Mouse (Mus musculus) embryo, embryonic 9.5 days (tissue): ENCODE measurements at regions not wholly inside any gene's neighbourhood (a gene's known extent, or its start where the extent isn't known, plus 50 kb on each side); places are given as distances from the start of the nearest gene placed in this dataset.

ENCODE experiments used
- DNase-seq: peaks from one replicate; pipeline ENCODE4 v3.0.0-alpha.2; 2017; ENCODE audit errors: extremely low spot score

DNA sequence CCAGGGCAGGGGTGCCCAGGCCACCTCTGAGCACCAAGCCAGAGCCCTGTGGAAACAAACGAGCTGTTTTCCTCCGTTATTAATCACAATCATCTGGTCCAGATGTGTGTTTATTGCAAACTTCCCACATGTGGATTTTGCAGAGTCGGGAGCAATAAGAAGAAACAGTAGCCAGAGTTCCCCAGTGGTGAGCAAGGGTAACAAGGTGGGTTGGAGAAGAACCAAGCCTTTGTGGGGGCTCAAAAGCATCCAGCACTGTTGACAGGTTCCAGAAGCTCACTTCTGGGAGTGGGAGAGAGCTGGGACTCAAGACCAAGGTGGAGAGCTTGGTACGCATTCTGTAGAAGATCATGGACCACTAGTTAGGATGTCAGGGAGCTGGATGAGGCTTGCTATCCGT is 63.6 kb downstream of the Hif1an start:
- no peak for DNase-seq

DNA sequence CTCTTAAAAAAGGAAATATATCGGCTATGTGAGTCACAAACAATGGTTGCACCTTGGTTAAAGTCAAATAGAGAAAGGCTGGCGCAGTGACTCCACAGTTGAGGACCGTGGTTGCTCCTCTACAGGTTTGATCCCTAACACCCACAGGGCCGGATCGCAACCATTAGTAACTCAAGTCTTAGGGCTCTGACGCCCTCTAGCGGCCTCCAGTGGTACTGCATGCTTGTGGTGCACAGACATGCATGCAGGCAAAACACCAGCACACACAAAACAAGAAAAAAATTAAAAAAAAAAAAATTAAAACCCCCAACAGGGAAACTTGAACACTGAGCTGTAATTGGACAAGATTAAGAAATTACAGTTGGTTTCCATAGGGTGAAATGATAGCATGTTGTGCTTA is 67.1 kb downstream of the Hif1an start:
- no peak for DNase-seq

DNA sequence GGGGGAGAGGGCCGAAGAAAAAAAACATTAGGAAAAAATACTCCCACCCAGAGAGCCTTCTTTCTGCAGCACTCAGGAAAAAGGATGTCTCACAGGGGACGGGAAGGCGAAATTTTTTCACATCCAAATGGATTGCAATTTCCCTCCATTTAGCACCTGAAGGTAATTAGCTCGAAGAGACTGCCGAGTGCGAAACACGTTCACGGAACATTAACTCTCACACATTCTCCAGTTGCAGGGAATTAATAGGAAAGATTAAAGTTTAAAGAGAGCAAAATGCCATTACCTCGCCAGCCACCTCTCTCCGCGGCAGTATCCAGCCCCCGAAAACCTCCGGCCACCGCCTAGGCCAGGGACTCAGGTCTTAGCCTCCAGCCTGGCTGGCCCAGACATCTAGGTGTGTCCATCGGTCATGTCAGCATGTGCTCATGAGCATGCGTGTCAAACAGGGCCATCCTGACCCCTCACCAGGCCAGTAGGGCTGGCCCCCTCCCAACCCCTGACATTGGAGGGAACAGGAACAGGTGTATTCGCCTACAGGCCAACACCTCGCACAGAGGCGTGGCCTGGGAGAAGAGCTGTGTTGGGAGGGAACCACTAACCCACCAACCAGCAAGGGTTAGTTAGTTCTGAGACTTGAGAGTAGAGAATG is 68.8 kb downstream of the Hif1an start:
- DNase-seq = no peak

DNA sequence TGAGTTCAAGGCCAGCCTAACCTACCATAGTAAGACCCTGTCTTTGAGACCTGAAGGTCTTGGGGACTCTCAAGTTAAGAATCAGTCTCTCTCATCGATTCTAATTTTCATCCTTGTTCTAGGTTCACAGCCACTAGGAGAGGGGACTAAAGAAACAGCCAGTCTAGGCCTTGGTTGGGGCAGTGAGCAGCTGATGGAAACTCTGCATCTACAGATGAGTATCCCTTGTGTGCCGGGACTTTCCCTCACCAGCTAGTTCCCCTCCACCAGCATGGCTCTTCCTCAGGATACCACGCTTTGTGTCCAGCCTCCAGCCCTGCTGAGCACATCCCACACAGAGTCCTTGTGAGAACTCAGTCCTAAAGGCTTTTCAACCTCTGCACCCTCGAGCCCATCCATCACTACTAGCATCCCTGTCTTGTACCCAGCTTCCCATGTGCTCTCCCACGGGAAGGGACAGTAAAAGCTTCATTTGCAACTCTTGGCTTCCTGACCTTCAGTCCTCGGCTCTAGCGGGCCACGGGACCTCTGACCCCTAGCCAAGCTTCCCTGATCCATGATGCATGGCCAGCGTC is 74.6 kb downstream of the Hif1an start:
- no peak for DNase-seq

DNA sequence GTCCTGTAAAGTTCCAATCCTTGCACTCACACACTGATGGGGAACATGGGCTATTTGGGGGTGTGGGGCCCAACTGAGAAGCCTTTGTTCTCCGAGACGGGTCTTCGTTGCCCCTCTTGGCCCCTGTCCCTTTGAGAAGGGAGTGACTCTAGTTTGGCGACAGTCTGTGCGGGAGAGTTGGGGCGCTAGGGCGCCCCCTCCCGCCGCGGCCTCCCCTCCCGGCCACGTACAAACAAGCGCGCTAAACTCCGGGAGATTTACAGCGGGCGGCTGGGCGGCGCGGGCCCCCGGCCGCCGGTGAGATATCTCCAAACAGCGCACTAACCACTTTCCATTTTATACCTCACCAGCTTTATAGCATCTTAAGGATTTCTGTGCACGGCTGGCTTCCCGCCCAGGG is 77.4 kb downstream of the Hif1an start:
- DNase-seq = peak; percentile 37

DNA sequence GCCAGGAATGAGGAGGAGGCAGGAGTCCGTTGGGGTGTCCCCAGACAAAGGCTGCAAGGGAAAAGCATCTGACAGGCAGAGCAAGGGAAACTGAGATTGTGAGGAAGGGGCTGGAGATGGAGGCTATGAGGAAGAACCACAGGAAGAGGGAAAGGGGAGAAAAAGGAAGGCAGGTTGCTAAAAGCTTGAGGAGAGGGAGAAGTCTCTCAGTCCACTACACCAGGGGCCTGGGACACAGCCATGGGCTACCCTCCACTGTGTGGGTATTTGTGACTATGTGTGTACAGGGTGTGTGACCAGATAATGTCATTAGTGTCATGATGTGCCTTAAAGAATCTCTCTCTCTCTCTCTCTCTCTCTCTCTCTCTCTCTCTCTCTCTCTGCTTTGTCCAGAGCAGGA is 77.9 kb downstream of the Hif1an start:
- DNase-seq = peak; percentile 10

DNA sequence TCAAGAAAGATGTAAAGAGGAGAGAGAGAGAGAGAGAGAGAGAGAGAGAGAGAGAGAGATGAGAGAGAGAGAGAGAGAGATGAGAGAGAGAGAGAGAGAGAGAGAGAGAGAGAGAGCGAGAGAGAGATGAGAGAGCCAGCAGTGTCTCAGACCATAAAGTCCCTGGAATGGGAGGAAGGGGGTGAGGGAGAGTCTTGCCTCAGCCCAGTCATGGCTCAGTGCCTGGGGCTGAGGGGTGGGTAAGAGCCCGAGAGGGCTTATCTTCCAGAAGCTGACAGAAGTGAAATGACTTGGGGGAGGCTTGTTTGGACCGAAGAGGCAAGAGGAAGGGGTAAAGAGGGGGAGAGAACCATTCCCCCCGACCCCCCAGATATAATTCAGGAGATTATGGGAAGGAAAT is 79.6 kb downstream of the Hif1an start:
- no peak for DNase-seq

DNA sequence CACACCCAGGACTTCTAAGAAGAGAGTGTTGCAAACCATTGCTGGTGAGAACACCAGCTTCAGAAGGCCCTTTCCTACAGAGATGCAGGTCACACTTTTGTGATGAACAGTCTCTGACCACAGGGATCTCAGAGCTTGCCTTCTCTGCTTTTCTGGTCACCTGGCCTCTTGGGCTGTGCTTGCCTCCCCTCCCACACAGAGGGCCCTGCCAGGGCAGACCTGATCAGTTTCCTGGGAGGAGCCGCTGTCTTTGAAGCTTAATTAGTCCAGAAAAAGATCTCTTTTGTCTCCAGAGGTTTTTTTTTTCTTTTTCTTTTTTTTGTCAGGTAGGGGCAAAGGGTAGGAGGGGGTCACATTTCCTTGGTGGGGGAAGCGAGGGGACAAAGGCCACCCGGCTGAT is 81.7 kb downstream of the Hif1an start:
- DNase-seq = no peak

DNA sequence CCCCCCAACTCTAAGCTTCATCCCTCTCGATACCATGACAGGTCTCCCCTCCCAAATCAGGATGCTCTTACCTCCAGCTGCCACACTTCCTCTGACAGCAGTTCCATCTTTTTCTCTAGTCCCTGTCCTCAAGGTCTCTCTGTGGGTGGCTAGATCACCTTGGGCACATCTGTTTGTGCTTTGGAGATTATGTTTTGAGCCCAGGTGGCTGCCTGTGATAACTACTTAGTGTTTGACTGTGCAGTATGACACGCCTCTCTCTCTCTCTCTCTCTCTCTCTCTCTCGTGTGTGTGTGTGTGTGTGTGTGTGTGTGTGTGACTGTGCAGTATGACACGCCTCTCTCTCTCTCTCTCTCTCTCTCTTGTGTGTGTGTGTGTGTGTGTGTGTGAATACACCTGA is 82.3 kb downstream of the Hif1an start:
- DNase-seq = no peak

DNA sequence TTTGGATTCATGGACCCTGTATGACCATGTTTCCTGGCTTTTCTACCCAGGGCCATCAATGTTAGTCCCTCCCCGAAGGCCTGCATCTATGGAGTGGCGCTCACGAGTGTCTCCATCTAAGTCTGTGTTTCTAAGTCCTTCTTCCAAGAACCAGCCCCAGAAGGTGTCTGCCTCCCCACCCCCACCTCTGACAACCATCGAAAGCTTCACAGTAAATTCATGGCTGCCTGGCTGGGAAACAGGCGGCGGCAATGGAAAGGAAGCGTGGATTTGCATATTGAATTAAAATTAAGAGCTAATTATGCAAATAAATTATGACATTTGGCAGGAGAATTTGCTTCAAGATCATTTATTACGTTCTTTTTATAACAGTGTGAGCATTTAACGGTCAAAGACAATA is 83.9 kb downstream of the Hif1an start:
- no peak for DNase-seq

DNA sequence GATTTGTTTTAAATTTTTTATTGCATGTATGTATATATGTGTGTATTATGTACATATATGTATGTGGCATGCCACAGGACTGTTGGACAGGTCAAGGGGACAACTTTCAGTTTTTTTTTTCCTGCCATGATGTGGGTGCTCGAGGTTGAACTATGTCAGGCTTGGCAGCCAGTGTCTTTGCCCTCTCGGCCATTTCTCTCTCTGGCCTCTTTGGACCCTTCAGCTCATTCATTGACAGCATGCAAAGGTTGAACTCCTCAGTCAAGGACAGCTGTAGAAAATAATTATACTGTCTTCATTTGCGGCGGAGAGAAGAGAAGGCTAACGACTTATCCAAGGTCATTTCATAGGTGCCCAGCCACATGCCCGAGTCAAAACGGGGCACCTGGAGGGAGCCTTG is 86.6 kb downstream of the Hif1an start:
- no peak for DNase-seq

DNA sequence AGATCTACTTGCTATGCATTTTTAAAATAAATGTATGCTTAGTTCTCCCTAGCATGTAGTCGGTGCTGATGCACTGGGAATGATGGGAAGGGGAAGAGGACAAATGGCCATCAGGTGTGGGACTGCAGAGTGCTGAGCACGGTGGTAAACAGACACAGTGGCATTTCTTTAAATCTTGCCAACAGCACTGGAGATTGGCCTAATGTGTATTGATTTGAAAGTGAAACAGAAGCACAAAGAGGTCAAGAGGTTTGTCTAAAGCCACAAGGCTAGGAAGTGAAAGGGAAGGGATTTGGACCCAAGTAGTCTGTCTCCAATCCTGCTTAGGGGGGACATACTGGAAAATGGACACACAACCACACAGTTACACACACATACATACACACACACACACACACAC is 88.2 kb downstream of the Hif1an start:
- no peak for DNase-seq

DNA sequence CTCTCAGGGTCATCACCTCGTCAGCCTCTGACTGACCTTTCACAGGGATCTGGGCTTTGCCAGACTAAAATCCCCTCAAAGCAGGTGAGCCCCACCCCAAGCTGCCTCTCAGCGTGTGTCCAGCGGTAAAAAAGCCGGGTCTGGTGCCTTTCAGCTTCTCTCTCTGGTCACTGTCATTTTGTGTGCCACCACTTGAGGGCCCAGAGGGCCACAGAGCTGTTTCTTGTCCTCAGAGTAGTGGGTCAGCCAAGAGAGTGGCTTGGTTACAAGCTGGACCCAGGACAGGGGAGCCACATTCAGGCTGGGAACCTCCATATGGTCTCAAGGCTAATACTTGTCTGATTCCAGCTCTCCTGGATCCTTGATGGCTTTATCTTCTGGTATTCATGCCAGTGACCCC is 89.0 kb downstream of the Hif1an start:
- peak; percentile 30 for DNase-seq

DNA sequence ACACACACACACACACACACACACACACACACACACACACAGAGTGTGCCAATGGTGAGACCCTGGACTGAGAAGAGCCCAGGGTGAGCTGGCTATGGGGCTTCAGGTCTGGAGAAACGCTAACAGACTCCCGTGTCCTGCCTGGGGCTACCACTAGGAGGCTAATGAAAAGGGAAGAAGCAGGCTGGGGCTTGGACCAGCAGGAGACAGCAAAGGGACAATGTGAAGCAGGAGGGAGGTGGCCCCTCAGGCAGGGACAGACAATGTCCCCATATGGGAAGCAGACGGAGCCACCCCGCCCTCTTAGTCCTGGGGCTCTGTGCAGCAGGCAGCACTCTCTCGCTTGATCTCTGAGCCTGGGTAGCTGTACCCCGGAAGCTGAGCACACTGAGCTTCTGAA is 93.1 kb downstream of the Hif1an start:
- DNase-seq = peak; percentile 71

DNA sequence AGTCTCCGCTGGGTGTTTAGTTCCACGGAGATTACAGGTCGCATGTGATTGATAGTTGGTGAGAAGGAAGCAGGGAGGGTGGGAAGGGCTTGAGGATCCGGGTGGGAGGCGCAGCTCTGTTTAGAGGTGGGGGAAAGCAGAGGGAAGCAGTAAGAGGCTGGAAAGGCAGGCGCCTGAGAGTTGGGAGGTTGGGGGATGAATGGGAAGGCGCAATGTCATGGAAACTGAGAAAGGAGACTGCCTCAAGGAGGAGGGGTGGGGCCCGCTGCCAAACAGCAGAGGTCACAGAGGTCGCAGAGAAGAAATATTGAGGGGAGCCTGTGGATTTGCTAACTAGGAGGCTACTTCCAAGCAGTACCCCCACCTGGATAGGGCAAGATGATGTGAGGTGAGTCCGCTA is 96.5 kb upstream of the Pax2 start:
- no peak for DNase-seq

DNA sequence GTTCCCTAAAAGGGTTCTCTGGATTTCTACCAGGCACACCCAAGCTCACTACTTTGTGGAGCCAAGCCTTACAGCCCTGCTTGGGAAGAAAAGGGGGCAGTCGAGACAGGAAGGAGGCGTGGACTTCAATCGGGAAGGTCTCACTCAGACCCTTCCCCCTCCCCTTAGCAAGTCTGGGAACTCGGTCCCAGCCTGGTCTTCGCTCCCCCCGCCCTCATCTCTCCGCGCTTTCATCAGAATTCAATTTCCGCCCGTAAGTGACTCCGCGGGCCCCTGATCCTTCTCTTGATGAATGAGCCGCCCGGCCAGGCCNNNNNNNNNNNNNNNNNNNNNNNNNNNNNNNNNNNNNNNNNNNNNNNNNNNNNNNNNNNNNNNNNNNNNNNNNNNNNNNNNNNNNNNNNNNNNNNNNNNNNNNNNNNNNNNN is 86.3 kb upstream of the Pax2 start:
- peak; percentile 70 for DNase-seq

DNA sequence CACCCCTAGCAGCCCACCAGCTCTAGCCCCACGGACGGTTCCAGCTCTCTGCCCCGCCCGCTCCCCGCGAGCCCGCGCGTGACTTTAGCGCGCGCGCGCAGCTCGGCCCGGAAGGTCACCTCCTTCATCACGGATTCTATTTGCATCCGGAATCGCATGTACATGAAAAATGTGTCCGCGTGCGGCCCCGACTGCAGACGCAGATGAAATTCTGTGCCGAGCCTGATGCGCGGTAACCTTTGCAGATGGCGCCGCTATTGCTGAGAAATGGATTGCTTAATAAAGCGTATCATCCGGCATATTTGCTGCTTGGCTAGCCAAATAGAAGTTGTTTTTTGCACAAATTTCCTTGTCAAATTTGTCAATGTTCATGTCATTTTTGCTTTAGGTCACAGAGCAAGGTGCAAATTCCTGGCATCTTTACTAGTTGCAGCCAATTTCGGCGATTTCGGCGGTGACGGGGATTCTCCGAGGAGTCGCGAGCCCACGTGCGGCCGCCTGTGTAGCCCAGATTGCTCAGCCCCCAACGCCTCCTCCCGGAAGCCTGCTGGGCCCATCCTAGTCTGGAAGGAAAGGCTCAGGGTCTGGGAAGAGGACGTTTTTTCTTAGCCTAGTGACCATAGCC is 81.1 kb upstream of the Pax2 start:
- no peak for DNase-seq

DNA sequence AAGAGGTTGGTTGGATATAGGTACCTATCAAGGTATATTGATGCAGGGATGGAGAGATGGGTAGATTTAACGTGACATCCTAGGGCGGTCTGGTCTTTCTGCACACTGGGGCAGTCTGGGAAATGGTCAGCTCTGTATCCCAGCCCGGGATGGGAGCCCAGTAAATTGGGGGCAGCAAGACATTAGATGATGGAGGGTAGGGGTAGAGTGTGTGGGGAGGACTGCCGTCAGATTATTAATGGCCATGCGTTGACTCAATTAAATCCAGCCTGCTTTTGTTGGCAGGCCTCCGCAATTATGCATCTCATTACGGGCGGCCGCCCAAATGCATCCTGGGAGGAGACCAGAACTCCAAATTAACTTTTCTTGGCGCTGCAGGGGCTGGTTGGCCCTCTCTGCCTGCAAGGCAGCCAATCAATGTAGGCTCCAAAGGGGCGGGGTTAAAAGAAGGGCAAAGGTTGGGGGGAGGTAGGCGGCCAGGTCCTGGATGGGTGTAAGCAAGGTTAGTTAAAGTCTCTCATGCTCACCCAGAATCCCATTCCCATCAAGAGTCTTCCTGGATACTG is 79.2 kb upstream of the Pax2 start:
- DNase-seq = no peak

DNA sequence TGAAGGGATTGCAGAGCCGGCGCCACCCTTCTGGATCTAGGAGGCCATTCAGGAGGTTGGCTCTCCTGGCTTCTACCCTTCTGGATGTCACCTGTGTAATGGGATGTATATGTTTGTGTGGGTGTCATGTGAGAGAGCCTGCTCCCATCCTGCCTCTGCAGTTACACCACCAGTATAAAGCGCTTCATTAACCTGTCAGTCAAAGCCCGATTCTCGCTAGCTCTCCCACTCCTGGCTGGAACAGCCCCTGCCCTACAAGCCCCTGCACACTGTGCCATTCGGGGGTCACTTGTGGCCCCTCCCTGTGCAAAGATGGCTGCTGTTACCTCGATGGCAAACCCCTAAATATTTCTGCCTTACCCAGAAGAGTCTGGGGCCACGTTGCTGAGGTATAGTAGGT is 78.5 kb upstream of the Pax2 start:
- no peak for DNase-seq

DNA sequence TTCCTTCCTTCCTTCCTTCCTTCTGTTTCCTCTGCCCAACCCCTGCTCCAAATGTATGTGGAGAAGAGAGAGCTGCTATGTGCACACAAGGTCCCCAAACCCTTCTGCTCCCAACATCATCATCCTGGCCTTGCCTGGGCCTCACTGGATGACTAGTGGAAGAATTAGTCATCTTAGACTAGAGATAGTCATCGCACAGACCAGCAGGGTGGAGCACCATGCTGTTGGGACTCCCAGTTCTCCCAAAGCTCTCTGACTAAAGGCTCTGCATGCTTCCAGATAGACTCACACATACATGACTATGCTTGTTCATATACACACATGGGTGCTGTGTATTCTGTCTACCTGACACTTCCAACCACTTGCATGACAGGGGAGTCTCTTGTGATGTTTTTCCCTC is 77.2 kb upstream of the Pax2 start:
- no peak for DNase-seq

DNA sequence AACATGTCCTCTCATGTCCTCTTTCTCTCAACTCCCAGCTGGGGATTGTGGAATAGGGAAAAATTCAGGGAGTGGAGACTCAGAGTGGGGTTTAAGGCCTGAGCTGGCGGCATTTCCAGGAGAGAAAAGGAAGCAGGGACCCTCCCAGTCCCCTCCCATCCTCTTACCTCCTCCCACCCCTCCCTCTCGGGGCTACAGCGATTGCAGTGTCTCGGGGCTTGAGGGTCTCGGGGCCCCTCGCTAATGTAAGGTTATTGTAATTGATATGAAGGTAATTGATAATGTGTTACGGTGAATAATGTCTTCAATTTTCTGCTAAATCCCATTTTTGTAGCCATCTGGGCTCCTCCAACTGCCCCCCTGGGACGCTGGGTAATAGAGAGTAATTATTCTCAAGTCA is 74.2 kb upstream of the Pax2 start:
- no peak for DNase-seq

DNA sequence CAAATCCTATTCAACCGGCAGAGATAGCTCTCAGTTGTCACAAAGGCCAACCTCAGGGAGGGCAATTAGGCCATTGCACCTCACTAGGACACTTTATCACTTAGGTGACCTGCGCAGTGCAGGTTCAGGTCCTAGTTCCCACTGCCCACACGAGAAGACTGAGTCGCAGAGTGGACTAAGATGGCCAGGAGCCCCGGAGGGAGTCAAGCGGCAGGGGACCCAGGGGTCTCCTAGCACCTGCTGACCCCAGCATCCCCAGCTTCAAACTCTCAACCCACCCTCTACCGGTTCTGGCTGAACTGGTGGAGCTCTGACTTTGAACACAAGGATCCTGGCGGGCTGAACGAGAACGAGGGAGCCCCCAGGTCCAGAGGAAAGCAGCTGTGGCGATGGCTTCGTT is 72.7 kb upstream of the Pax2 start:
- no peak for DNase-seq

DNA sequence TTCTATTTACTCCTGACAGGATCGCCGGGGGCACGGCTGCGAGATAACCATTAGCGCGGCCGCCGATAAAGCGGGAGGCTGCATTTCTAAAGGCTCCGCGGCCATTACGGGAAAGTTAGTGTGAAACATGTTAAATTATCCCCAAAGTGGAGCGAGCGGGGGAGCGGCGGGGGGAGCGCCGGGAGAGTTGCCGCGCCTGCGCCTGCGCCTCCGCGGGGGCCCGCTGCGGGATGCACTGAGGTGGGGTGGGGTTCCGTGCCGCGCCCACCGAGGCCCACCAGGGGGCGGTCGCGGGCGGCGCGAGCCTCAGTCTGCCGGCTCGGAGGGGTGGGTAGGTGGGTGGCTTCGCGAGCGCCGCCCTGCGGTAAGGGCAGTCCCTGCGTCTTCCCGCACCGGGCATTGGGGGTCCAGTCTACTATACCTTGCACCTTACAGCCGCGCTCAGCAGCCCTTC is 71.8 kb upstream of the Pax2 start:
- DNase-seq = peak; percentile 63
